Mouse (Mus musculus) liver, adult 2 months (tissue): ENCODE measurements around the gene Fgf7.

Experiments used
- CTCF ChIP-seq: fragments of 200-500 bp; IDR thresholded peaks from 2 replicates; pipeline ENCODE4 v1.5.1; 2011; ENCODE audit warnings: low read depth, low read length, control low read depth
- POLR2A ChIP-seq: fragments of 200-500 bp; IDR thresholded peaks from 2 replicates; pipeline ENCODE4 v1.6.1; 2011; ENCODE audit warnings: low read length, control low read depth; ENCODE audit not compliant: insufficient read depth; ENCODE audit errors: extremely low read depth

DNA sequence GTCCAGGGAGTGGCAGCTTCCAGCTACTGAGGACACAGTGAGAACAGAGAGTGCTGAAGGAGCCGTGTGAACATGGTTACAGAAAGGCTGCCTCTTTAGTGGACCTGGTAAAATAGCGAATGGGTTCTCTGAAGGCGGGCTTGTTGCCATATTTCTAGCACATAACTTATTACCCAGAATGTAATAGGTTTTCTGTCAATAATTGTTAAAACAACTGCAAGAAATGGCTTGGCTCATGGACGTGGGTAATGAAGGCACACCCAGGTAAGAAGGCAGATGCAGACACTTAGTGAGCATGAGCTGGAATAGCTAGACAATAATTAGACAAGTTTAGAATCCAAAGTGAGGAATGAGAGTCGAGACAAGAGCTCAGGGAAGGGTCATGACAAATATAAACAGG lies 32.2 kb upstream of the Fgf7 start:
- TF ChIP-seq POLR2A = no peak
- no peak for TF ChIP-seq CTCF
